Mouse (Mus musculus) layer of hippocampus, adult 18-20 months (tissue): Measurements from ENCODE around the gene Btn2a2. TPM values are rescaled to one million over a fixed set of nuclear protein-coding genes. Genes with fewer than 3 reads are reported as not detected.

Experiments
- DNase-seq, 2 experiments: peaks; one replicate each; pipeline ENCODE4 v3.0.0; 2022; ENCODE audit warnings: low spot score in 2 of 2
- microRNA-seq, 2 experiments: library from miRNA; unstranded; fragments of <30 nt; microRNA quantifications; one replicate each; pipeline ENCODE4 v1.2.0; 2021
- total RNA-seq, 2 experiments: library from RNA; stranded (reverse); gene quantifications; 2 replicates each; pipeline ENCODE4 v1.2.3; 2021

Gene Btn2a2
- total RNA-seq, 2 experiments from 2014 or later = 0.91 to 1.4 TPM

DNA sequence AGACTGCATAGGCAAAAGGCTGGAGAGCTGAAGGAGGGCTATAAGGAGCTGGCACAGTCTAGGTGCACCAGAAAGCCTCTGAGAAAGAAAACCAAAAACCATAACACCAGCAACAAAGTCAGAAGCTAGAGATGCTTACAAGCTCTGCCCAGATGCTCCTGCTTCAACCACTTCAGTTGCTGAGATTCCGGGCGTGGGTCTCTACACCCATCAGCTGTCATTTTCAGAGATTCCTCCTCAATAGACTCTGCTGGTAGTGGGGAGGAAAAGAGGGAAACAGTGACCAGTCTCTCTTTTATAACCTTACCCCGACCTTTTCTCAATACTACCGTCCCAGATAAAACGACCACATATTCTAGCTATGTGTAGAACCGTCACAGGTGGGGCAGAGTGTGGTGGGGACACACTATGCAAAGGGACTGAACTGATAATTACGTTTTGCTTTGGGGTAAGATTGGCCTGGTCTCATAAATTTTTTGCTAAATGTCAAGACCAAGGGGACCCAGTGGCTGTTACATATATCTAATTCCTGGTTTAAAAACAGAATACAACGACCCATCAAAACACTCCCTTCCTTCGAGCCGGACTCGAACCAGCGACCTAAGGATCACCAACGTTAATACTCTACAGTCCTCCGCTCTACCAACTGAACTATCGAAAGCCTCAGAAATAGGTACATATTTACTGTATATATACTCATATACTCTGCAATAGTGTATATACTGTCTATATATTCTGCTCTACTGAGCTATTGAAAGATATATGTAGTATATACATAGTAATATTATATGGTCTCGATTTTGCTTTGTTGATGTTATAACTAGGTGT, 60.3 kb downstream of the Btn2a2 start:
- DNase-seq = no peak

Small RNA genes lying within 50 kb of the gene (microRNA-seq; reads per million reads assigned to microRNA genes)
- 0 reads per million in 2 experiments for gene Gm44297
- 0.59 to 0.99 reads per million in 2 experiments for gene n-TStga1

Other genes with a start within 250 kb of the Btn2a2 start
- gene Vmn1r223, start 241.7 kb downstream of the Btn2a2 start, total RNA-seq = not detected
- 10 to 100 TPM; 30.8 to 31.6 TPM for gene Zfp322a, start 119.6 kb downstream of the Btn2a2 start, total RNA-seq
- 1 to 10 TPM; 8.8 to 9.5 TPM for gene Abt1, start 65.0 kb downstream of the Btn2a2 start, total RNA-seq
- gene Btn1a1, start 23.0 kb downstream of the Btn2a2 start, total RNA-seq = not detected
- 100 to 1,000 TPM; 331 to 357 TPM for gene Hist1h4h, start 42.2 kb upstream of the Btn2a2 start, total RNA-seq
- gene Hist1h2af, start 45.0 kb upstream of the Btn2a2 start, total RNA-seq = 1 to 10 TPM in 1 of 2 experiments, not detected in 1; 3.0 TPM
- gene Hist1h3g, start 46.6 kb upstream of the Btn2a2 start, total RNA-seq = 1 to 10 TPM; 2.1 to 4.9 TPM
- gene Hist1h2bh, start 54.5 kb upstream of the Btn2a2 start, total RNA-seq = under 1 TPM; 0.43 to 0.54 TPM
- gene Hist1h3f, start 55.2 kb upstream of the Btn2a2 start, total RNA-seq = 10 to 100 TPM; 15.1 to 16.5 TPM
- gene Hist1h4f, start 62.8 kb upstream of the Btn2a2 start, total RNA-seq = 100 to 1,000 TPM; 135 to 161 TPM
- 1 to 10 TPM; 3.1 to 4.0 TPM for gene Hist1h1d, start 64.4 kb upstream of the Btn2a2 start, total RNA-seq
- gene Hist1h3e, start 73.5 kb upstream of the Btn2a2 start, total RNA-seq = 10 to 100 TPM; 39.8 to 44.6 TPM
- gene Hist1h2ae, start 82.4 kb upstream of the Btn2a2 start, total RNA-seq = 1 to 10 TPM; 3.9 to 8.2 TPM
- 10 to 100 TPM; 58.3 to 66.2 TPM for gene Hist1h2bg, start 82.5 kb upstream of the Btn2a2 start, total RNA-seq
- gene Hist1h2bf, start 85.3 kb upstream of the Btn2a2 start, total RNA-seq = 10 to 100 TPM; 24.1 to 24.2 TPM
- 1 to 10 TPM; 3.8 to 7.1 TPM for gene Hist1h2ad, start 85.5 kb upstream of the Btn2a2 start, total RNA-seq
- 10 to 100 TPM; 11.8 to 13.6 TPM for gene Hist1h3d, start 86.9 kb upstream of the Btn2a2 start, total RNA-seq
- 100 to 1,000 TPM; 152 to 153 TPM for gene Hist1h4d, start 92.7 kb upstream of the Btn2a2 start, total RNA-seq
- 10 to 100 TPM; 10.2 to 11.3 TPM for gene Hist1h2be, start 132.3 kb upstream of the Btn2a2 start, total RNA-seq
- gene Hist1h1e, start 133.7 kb upstream of the Btn2a2 start, total RNA-seq = 10 to 100 TPM; 41.8 to 45.0 TPM
- gene Hist1h2ac, start 195.1 kb upstream of the Btn2a2 start, total RNA-seq = 1 to 10 TPM; 2.3 to 3.4 TPM
- 10 to 100 TPM; 53.5 to 63.1 TPM for gene Hist1h2bc, start 195.3 kb upstream of the Btn2a2 start, total RNA-seq
- gene Hist1h1t, start 207.0 kb upstream of the Btn2a2 start, total RNA-seq = not detected
- gene Hist1h4c, start 209.6 kb upstream of the Btn2a2 start, total RNA-seq = 100 to 1,000 TPM; 104 to 112 TPM
- gene Hfe, start 222.0 kb upstream of the Btn2a2 start, total RNA-seq = 1 to 10 TPM; 4.1 to 4.2 TPM
- 10 to 100 TPM; 47.0 to 47.3 TPM for gene Hist1h1c, start 250.0 kb upstream of the Btn2a2 start, total RNA-seq